Mouse (Mus musculus): ENCODE measurements around the gene Defb18.

DNA sequence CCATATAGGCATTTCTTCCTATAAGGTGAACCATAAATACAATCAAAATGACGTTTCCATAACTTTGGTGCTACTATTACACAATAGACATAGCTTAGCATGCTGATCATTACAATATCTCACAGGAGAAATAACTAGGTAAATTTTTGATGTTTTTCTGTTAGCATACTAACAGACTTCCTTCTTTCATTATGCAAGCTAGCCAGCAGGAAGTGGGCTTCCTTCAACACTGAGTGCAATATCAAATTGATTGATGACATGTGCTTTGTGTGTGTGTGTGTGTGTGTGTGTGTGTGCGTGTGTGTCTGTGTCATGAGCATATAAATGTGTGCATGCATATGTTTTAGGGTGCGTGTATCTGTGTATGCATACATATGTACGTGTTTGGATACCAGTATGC is 33.9 kb upstream of the Defb18 start:
- TF ChIP-seq CTCF (IDR thresholded peaks at IDR 0.05; ENCODE audit: control insufficient read depth, insufficient read depth, insufficient replicate concordance, low read depth, low read length) = no peak
- no peak for TF ChIP-seq POLR2A (IDR thresholded peaks at IDR 0.05; ENCODE audit: control insufficient read depth, low read depth, low read length)
